Mouse (Mus musculus) induced T-regulatory cell, adult 2 months (primary cell): ENCODE data around the gene Armc3.

Experiments used
- DNase-seq: peaks from one replicate; pipeline ENCODE4 v3.0.0-alpha.2; 2012; ENCODE audit warnings: low read depth

Gene Armc3

DNA sequence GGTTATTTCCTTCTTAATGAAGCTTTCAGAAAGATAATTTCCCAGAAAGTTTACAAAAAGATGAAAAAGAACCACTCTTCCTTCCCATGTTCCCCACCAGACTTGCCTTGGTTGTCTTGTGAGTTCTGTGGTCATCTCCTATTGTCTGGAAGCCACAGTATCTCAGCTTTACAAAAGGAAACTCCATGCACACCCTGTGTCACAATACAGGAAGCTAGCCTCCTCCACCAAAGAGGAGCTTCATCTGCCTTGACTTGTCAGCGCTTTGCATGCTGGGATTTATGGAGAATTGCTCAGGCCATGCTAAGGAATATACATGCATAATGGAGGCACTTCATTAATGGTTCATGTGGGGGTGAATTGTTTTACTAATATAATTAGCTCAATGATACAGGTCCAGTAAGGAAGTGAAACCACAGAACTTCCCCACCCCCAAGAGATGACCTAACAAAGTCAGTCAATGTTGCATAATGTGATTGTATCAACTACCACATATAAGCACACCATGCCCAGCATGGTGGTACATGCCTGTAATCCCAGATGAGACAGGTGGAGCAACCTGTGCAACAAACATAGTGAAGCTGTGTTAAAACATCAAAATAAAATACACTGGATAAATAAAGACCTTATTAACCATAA, 152.6 kb downstream of the Armc3 start:
- DNase-seq, result no peak

DNA sequence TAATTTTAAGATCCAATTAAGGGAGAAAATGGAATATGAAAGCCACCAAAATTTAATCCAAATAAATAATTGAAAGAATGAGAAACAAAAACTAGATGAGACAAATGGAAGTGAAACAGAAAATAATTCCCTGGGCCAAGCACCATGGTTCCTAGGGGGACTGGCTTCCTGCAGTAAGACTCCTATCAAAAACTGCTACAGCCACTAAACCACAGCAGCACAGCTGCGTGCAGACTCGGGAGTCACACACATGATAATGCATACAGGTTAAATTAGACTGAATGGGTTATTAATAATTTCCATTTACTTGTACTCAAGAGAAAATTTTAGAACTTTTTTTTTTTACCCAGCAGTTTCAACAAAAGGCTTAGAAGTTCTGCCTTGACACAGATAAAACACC, 154.1 kb downstream of the Armc3 start:
- DNase-seq, result no peak
